8 mouse cellular contexts compared by ENCODE assay signal in genomic region chr13:100846891-100847579, GRCm38 (mm10). TPM values are rescaled to one million over a fixed set of nuclear protein-coding genes. Genes with fewer than 3 reads are reported as not detected.
DNase-seq lines count a peak whose midpoint lies in the region; ATAC-seq and TF ChIP-seq lines count a peak whose summit lies in the region.

No protein-coding gene starts in this region.

- H3K4me2 ChIP-seq in limb, embryonic 13.5 days (replicated peaks) = peak overlapping the region; percentile 38
- peak overlapping the region; percentile 51 for H3K4me2 ChIP-seq in kidney, embryonic 16.5 days (replicated peaks; ENCODE audit: low read depth, low read length)
- 0 out of 2 replicates have a peak overlapping the region, but pooled peaks have one; percentile 14 for H3K4me2 ChIP-seq in limb, embryonic 15.5 days
- H3K4me2 ChIP-seq in stomach, embryonic 15.5 days = peak overlapping the region; percentile 29; the same call in 1 of the 2 replicates

- TF ChIP-seq POLR2A in brain, embryonic 14.5 days (IDR thresholded peaks at IDR 0.05; ENCODE audit: borderline replicate concordance, extremely low read depth, insufficient read depth, insufficient read length, poor library complexity, severe bottlenecking) = no peak

- H3K27ac ChIP-seq in limb, embryonic 13.5 days = no peak overlapping the region
- H3K27ac ChIP-seq in limb, embryonic 10.5 days = no peak overlapping the region
- H3K27ac ChIP-seq in gastrocnemius, adult 2 months = peak overlapping the region; percentile 35; the same call in 1 of the 2 replicates
- H3K27ac ChIP-seq in kidney, embryonic 16.5 days (ENCODE audit: low read length) = no peak overlapping the region
- H3K27ac ChIP-seq in limb, embryonic 15.5 days = no peak overlapping the region
- H3K27ac ChIP-seq in stomach, embryonic 15.5 days = no peak overlapping the region

- no peak overlapping the region for H3K4me3 ChIP-seq in limb, embryonic 13.5 days
- no peak overlapping the region for H3K4me3 ChIP-seq in limb, embryonic 10.5 days
- peak overlapping the region; percentile 60 for H3K4me3 ChIP-seq in gastrocnemius, adult 2 months
- peak overlapping the region; percentile 19 for H3K4me3 ChIP-seq in kidney, embryonic 16.5 days (ENCODE audit: low read length)
- H3K4me3 ChIP-seq in limb, embryonic 15.5 days = peak overlapping the region; percentile 8; the same call in 1 of the 2 replicates
- no peak overlapping the region for H3K4me3 ChIP-seq in stomach, embryonic 15.5 days (replicated peaks)

- no peaks in the 10 kb centered on the region for H3K27me3 ChIP-seq in limb, embryonic 13.5 days
- H3K27me3 ChIP-seq in limb, embryonic 10.5 days (ENCODE audit: low read depth, poor library complexity, severe bottlenecking) = no peaks in the 10 kb centered on the region
- H3K27me3 ChIP-seq in kidney, embryonic 16.5 days (ENCODE audit: insufficient read depth, low read length) = no peaks in the 10 kb centered on the region
- H3K27me3 ChIP-seq in limb, embryonic 15.5 days = no peaks in the 10 kb centered on the region
- H3K27me3 ChIP-seq in stomach, embryonic 15.5 days (replicated peaks) = no peaks in the 10 kb centered on the region

- H3K36me3 ChIP-seq in limb, embryonic 13.5 days = no peaks in the 10 kb centered on the region
- no peaks in the 10 kb centered on the region for H3K36me3 ChIP-seq in limb, embryonic 10.5 days
- no peaks in the 10 kb centered on the region for H3K36me3 ChIP-seq in kidney, embryonic 16.5 days (ENCODE audit: insufficient read depth, low read length)
- no peaks in the 10 kb centered on the region for H3K36me3 ChIP-seq in limb, embryonic 15.5 days
- H3K36me3 ChIP-seq in stomach, embryonic 15.5 days = no peaks in the 10 kb centered on the region

- DNase-seq in limb, embryonic 10.5 days (ENCODE audit: low spot score) = no peak
- peak; percentile 74 for DNase-seq in brain, embryonic 14.5 days (ENCODE audit: low read depth)
- DNase-seq in gastrocnemius, adult 2 months = peak; percentile 68
- DNase-seq in B cell, adult 2 months = no peak

- 59% methylated on average over 21 of the region's 21 CpGs for WGBS in limb, embryonic 13.5 days
- WGBS in limb, embryonic 10.5 days = 66% methylated on average over 21 of the region's 21 CpGs
- WGBS in kidney, embryonic 16.5 days = 32% methylated on average over 21 of the region's 21 CpGs
- 46% methylated on average over 21 of the region's 21 CpGs for WGBS in limb, embryonic 15.5 days
- WGBS in stomach, embryonic 15.5 days = 45% methylated on average over 21 of the region's 21 CpGs

- H3K9me3 ChIP-seq in limb, embryonic 13.5 days = 0 out of 2 replicates have a peak, but pooled peaks cover 2% of the 10 kb centered on the region
- no peaks in the 10 kb centered on the region for H3K9me3 ChIP-seq in limb, embryonic 10.5 days (replicated peaks)
- 0 out of 2 replicates have a peak, but pooled peaks cover under 1% of the 10 kb centered on the region for H3K9me3 ChIP-seq in kidney, embryonic 16.5 days (ENCODE audit: low read length)
- no peaks in the 10 kb centered on the region for H3K9me3 ChIP-seq in limb, embryonic 15.5 days
- no peaks in the 10 kb centered on the region for H3K9me3 ChIP-seq in stomach, embryonic 15.5 days

- peak; percentile 39; the same call in 1 of the 2 replicates for TF ChIP-seq CTCF in brain, embryonic 14.5 days (IDR thresholded peaks at IDR 0.05; ENCODE audit: borderline replicate concordance, extremely low read depth, insufficient read depth, insufficient read length)
- peak; percentile 30 for TF ChIP-seq CTCF in gastrocnemius, adult 2 months (IDR thresholded peaks at IDR 0.05)

- no peak for ATAC-seq in limb, embryonic 13.5 days (ENCODE audit: low FRiP score, low read depth)
- ATAC-seq in kidney, embryonic 16.5 days (ENCODE audit: low FRiP score, low TSS enrichment) = peak; percentile 66
- ATAC-seq in limb, embryonic 15.5 days (ENCODE audit: insufficient number of reproducible peaks, low FRiP score, low TSS enrichment, low read depth) = no peak
- ATAC-seq in stomach, embryonic 15.5 days (ENCODE audit: insufficient read depth, low FRiP score, low read depth) = no peak

- no peak overlapping the region for H3K9ac ChIP-seq in limb, embryonic 13.5 days
- peak overlapping the region; percentile 50; the same call in 1 of the 2 replicates for H3K9ac ChIP-seq in kidney, embryonic 16.5 days (replicated peaks; ENCODE audit: low read length)
- H3K9ac ChIP-seq in limb, embryonic 15.5 days = no peak overlapping the region
- no peak overlapping the region for H3K9ac ChIP-seq in stomach, embryonic 15.5 days

- intact Hi-C loops in gastrocnemius, adult 2 months (cut with DNase I) = no loop called here

- H3K4me1 ChIP-seq in limb, embryonic 13.5 days = no peaks in the 10 kb centered on the region
- no peaks in the 10 kb centered on the region for H3K4me1 ChIP-seq in limb, embryonic 10.5 days
- peaks cover 7% of the 10 kb centered on the region; the same call in 1 of the 2 replicates for H3K4me1 ChIP-seq in kidney, embryonic 16.5 days (ENCODE audit: insufficient read depth, low read length)
- H3K4me1 ChIP-seq in limb, embryonic 15.5 days = 0 out of 2 replicates have a peak, but pooled peaks cover 2% of the 10 kb centered on the region
- H3K4me1 ChIP-seq in stomach, embryonic 15.5 days = no peaks in the 10 kb centered on the region

RNA-seq across cellular contexts. Expression of gene Slc30a5, which starts 13.8 kb away (rescaled TPM):
- polyA plus RNA-seq in limb, embryonic 13.5 days (2015; fragmentation: Nextera tagmentation; extraction: Ambion mirVana) = 54.1 and 57.2 TPM in 2 replicates
- polyA plus RNA-seq in limb, embryonic 10.5 days (2016; fragmentation: Nextera tagmentation; extraction: Ambion mirVana) = 44.8 and 45.2 TPM in 2 replicates
- 36.7 and 39.1 TPM in 2 replicates for polyA plus RNA-seq in brain, embryonic 14.5 days (2012; rRNA removed)
- total RNA-seq in gastrocnemius, adult 2 months (2021) = 10 to 100 TPM in 1 of 2 experiments, 1 to 10 TPM in 1; 9.1 to 13.6 TPM
- polyA plus RNA-seq in kidney, embryonic 16.5 days (2015; fragmentation: Nextera tagmentation; extraction: Ambion mirVana) = 54.9 and 55.5 TPM in 2 replicates
- 57.4 and 64.1 TPM in 2 replicates for polyA plus RNA-seq in limb, embryonic 15.5 days (2015; fragmentation: Nextera tagmentation; extraction: Ambion mirVana)
- 58.4 and 64.3 TPM in 2 replicates for polyA plus RNA-seq in stomach, embryonic 15.5 days (2015; fragmentation: Nextera tagmentation; extraction: Ambion mirVana)

Comparison
In these comparisons a context has a peak if more than half of its experiments do, and no peak if none do; other contexts are left out.
1. H3K4me3 ChIP-seq: peak in gastrocnemius, adult 2 months (single experiment), kidney, embryonic 16.5 days (single experiment) and limb, embryonic 15.5 days (single experiment); none in limb, embryonic 13.5 days (single experiment), limb, embryonic 10.5 days (single experiment) and stomach, embryonic 15.5 days (single experiment).
2. DNase-seq: peak in brain, embryonic 14.5 days (single experiment) and gastrocnemius, adult 2 months (single experiment); none in limb, embryonic 10.5 days (single experiment) and B cell, adult 2 months (0 of 2).
3. Peak in every context shown above with its lines, with median percentiles within 50 percentile points of each other: H3K4me2 ChIP-seq.